Mouse (Mus musculus): Measurements from ENCODE around the gene Fip1l1.

Fip1l1 gene

DNA sequence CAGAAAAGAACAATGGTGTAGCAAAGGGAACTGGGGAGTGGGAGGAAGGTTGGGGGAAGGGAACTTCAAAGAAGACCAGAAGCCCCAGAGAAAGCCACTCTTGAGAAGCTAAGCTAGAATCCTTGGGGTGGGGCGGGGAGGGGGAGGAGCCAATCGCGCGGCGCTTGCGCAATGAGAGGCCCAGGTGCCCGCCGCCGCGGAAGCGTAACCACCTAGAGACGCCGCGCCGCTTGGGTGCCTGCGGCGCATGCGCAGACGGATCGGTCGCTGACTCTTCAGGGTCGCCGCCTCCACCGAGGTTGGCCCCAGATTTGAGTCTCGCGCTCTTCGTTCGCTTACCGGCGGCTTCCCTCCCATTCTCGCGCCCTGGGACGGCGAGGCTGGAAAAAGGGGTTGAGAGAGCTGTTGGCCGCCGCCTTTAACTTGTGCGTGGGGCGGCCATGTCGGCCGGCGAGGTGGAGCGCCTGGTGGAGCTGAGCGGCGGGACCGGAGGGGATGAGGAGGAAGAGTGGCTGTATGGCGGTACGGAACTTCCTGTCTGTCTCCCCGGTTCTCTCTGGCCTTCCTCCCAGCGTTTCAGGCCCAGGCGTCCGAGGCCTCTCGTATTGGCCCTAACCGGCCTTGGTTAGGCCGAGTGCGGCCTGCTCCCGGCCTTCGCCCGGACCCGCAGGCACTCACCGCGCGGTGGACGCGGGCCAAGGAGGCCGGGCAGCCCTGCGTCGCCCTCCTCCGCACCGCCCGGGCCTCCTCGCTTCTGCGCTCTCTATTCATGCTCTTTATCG lies at the start of gene Fip1l1:
TSS of gene Fip1l1 (plus strand) at position 210 of the 782 bp plus-strand sequence.
- peak; percentile 98 for DNase-seq (ENCODE audit: low read depth, low spot score)

DNA sequence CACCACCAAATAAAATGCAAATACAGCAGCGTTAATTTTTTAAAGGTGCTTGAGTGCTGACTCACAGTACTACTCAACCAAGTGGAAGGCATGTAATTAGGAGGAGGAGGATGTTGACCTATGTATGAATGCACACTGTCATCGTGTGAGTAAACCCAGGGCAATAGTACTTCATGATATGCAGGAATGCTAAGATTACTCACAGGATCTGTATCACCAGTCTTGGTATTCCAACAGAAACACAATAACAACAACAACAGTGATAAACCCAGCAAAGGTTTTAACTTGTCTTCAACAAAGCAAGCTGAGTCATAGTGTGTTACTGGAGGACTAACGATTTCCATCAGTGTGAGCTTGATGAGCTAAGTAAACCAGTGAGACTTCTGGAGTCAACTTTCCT lies 42.5 kb upstream of the Fip1l1 start:
- DNase-seq (ENCODE audit: low read depth, low spot score): no peak

DNA sequence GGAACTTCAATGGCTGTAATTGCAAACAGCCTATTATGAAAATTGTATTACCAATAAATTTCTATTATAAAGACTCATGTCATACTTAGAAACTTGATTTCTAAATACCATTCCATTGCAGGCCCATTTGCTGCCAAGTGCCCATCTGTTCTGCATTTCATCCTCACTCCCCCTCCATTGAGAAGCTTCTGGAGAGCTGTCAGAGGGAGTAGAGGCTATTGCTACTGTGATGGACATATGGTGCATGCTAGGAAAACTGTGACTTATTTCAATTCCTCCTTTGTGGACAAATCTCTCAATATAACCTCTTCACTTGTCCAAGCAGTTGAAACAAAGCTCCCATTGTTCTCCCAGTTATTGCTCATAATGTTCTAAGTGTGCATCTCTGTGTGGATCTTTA lies 23.6 kb upstream of the Fip1l1 start:
- no peak for DNase-seq (ENCODE audit: low read depth, low spot score)

GRCm38 (mm10) chr5:74527025-74527424 lies 8.2 kb upstream of the Fip1l1 start:
- DNase-seq (ENCODE audit: low read depth, low spot score): no peak

- peak; percentile 42 for DNase-seq (ENCODE audit: low read depth, low spot score)
Measured at GRCm38 (mm10) chr5:74530785-74531184, 4.5 kb upstream of the Fip1l1 start.

- DNase-seq (ENCODE audit: low read depth, low spot score): peak; percentile 97
Measured at GRCm38 (mm10) chr5:74531630-74532280, 3.5 kb upstream of the Fip1l1 start, which contains the start of gene Scfd2. Scfd2 (minus strand) TSS chr5:74531759.

DNA sequence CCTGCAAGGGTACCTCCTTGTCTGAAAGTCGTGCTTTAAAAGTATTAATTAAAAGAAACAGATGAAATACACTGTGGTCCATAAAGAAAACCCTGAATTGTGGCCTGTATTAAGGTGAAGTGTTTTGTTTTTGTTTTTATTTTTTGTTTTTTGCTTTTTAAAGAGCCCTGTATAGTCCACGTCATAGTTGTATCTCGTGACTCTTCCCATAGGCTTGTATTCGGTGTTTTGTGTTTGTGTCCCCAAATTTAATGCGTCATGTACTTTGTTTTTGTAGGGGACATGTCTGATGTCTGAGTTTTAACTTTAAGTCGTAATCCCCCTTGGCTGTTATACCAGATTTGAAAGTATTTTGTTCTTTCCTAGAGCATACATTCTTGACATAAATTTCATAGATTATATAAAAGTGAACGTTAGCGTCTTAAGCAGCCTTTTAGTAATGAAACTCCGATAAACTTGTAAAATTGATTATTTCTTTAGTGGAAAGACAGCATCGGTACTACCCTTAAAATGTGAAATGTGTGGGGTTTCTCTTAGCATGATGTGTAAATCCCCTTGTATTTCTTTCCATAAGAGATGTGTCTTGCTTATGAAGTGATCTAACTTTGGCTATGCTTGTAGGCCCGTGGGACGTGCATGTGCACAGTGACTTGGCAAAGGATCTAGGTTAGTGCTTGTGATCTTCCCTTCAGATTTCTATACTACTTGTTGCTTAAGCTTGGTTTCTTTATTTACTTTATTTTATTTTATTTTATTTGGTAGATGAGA lies 1.1 kb downstream of the Fip1l1 start:
- DNase-seq (ENCODE audit: low read depth, low spot score): peak; percentile 24

DNA sequence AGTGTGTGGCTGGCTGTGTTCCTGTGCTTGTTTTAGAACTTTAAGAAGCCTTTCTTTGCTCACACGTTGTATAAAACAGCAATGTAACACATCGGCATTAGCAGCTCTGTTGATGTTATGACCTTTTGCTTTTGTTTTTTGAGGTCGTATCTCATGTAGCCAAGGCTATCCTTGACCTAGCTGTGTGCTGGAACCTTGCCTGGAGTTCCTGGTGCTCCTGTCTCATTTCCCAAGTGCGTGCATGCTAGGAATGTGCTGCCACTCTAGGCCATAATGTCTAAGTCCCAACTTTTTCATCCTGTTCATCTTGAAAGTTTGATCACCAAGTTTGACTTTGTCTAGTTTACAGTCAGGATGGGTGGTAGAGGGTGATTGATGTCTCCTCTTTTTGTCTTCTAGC lies 10.4 kb downstream of the Fip1l1 start:
- no peak for DNase-seq (ENCODE audit: low read depth, low spot score)

DNA sequence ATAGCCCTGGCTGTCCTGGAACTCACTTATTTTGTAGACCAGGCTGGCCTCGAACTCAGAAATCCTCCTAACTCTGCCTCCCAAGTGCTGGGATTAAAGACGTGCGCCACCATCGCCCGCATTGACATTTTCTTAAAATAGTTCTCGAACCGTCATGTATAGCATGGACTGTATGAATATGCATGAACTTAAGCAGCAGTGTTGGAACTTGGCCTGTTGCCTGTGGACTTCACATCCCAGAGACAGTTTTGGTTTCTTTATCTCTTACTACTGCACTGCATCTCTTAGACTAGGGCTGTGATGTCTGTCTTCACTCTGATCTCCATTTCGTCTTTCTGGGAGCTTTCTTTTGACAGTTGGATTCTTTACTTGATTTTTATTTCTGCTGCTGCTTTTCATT lies 14.3 kb downstream of the Fip1l1 start:
- DNase-seq (ENCODE audit: low read depth, low spot score): no peak

- no peak for DNase-seq (ENCODE audit: low read depth, low spot score)
Measured at GRCm38 (mm10) chr5:74561151-74561550, 25.9 kb downstream of the Fip1l1 start.

- DNase-seq (ENCODE audit: low read depth, low spot score): no peak
Measured at GRCm38 (mm10) chr5:74571767-74572166, 36.5 kb downstream of the Fip1l1 start.

DNA sequence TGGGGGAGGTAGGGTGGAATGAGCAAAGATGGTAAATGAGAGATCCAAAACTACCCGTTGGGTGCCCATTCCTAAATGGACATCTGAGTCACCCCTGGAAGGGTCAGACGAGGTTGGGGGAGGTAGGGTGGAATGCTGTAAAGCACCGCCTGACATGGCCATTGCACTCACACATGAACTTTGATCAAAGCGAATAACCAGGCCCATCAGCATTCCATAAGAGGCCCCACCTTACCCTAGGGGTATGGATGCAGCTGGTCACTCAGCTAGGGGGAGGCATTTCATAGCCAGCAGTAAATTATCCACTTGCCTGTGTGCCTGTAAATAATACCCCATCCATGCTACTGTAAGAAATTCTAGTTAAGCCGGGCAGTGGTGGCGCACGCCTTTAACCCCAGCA lies 53.9 kb downstream of the Fip1l1 start:
- no peak for DNase-seq (ENCODE audit: low read depth, low spot score)

GRCm38 (mm10) chr5:74591413-74591812 lies 56.2 kb downstream of the Fip1l1 start:
- no peak for DNase-seq (ENCODE audit: low read depth, low spot score)

GRCm38 (mm10) chr5:74593147-74593546 lies 57.9 kb downstream of the Fip1l1 start:
- no peak for DNase-seq (ENCODE audit: low read depth, low spot score)

DNA sequence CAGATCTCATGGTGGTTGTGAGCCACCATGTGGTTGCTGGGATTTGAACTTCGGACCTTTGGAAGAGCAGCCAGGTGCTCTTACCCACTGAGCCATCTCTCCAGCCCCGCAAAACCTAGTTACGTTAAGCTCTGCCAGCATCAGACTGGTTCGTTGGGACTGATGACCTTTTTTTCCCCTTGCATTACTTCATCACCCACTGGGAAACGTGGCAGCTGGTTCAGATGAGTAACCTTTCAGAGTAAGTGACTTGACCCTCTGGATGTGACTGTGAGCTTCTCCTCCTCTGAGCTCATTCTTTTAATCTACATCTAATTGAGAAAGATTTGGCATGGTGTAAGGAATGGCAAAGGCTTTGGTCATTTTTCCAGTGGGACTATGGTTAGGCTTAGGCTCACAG lies 64.8 kb downstream of the Fip1l1 start:
- DNase-seq (ENCODE audit: low read depth, low spot score): no peak

GRCm38 (mm10) chr5:74601171-74601570 lies 65.9 kb downstream of the Fip1l1 start:
- DNase-seq (ENCODE audit: low read depth, low spot score): no peak

DNA sequence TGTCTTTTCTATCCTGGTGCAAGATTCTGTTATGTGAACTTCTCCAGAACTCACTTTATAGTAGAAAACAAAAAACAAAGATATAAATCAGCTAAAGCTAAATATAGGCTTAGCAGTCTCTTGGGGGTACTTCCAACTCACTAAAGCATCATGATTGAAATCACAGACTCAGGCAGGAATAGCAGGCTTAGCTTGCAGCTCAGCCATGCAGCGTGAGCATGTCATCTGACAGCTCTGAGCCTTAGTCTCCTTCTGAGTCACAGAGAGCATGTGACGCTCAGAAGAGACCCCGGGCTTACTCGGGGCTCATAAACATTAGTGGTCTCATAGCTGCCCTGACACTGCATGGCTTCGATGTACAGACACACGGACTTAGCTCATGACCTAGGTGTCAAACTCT lies 66.7 kb downstream of the Fip1l1 start:
- DNase-seq (ENCODE audit: low read depth, low spot score): no peak

- DNase-seq (ENCODE audit: low read depth, low spot score): no peak
Measured at GRCm38 (mm10) chr5:74602371-74602770, 67.1 kb downstream of the Fip1l1 start.

DNA sequence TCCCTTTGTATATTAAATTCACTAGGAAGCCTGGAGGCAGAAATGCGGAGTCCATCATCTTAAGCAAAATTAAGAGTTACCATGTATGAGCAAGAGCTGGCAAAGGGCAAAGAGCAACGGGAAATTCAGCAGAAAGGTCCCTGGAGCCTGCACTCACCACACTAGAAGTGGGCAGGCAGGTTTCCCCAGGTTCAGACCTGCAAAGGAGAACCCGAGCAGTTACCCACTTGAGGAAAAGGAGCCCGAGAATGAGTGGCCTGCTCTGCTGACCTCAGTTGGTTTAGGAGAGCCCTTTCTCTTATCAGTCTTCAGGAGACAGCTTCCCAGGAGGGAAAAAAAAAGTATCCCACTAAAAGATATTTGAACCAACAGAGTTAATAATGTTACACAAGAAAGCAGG lies 68.1 kb downstream of the Fip1l1 start:
- DNase-seq (ENCODE audit: low read depth, low spot score): no peak

GRCm38 (mm10) chr5:74606213-74606612 lies 71.0 kb downstream of the Fip1l1 start:
- no peak for DNase-seq (ENCODE audit: low read depth, low spot score)

GRCm38 (mm10) chr5:74610511-74610910 lies 75.3 kb downstream of the Fip1l1 start:
- no peak for DNase-seq (ENCODE audit: low read depth, low spot score)

- no peak for DNase-seq (ENCODE audit: low read depth, low spot score)
Measured at GRCm38 (mm10) chr5:74612713-74613112, 77.5 kb downstream of the Fip1l1 start.
